Mouse (Mus musculus) heart, adult 2 months (tissue): ENCODE measurements around the gene Snx11.
"Not testable (repeated sequence)": the region's sequence is repeated elsewhere in the genome, so short reads cannot be mapped to it uniquely, and the experiment has no call there.

Source experiments
- CTCF ChIP-seq: fragments of 200-600 bp; IDR thresholded peaks from 2 replicates; pipeline ENCODE4 v1.8.1; 2022; ENCODE audit warnings: antibody characterized with exemption, mild to moderate bottlenecking, moderate library complexity
- EP300 ChIP-seq: fragments of 200-500 bp; IDR thresholded peaks from 2 replicates; pipeline ENCODE4 v1.6.1; 2011; ENCODE audit warnings: low read depth, low read length, control low read depth; ENCODE audit not compliant: insufficient read depth
- POLR2A ChIP-seq: fragments of 200-500 bp; IDR thresholded peaks from 2 replicates; pipeline ENCODE4 v1.6.1; 2011; ENCODE audit warnings: mild to moderate bottlenecking, low read depth, low read length, control low read depth; ENCODE audit not compliant: insufficient read depth

DNA sequence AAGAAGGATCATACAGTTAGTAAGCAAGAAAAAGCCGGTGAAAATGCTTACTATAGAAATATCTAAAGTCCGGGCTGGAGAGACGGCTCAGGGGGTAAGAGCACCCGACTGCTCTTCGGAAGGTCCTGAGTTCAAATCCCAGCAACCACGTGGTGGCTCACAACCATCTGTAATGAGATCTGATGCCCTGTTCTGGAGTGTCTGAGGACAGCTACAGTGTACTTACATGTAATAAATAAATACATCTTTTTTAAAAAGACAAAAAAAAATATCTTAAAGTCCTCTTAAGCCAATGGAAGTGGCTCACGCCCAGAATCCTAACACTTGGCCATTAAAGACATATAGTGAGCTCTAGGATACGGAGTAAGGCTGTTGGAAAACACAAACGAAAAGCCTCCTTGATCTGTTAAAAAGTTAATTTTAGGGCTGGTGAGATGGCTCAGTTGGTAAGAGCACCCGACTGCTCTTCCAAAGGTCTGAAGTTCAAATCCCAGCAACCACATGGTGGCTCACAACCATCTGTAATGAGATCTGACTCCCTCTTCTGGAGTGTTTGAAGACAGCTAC lies 785 bp upstream of the Snx11 start:
- TF ChIP-seq CTCF, EP300, POLR2A: not testable (repeated sequence)
